Mouse (Mus musculus): Measurements from ENCODE around the gene Gm20481. TPM values are rescaled to one million over a fixed set of nuclear protein-coding genes. Genes with fewer than 3 reads are reported as not detected.
"Not testable (repeated sequence)": the region's sequence is repeated elsewhere in the genome, so short reads cannot be mapped to it uniquely, and the experiment has no call there.

The Gm20481 gene
- total RNA-seq, 2 experiments from 2014 or later = not detected

GRCm38 (mm10) chr17:34950514-34951455 lies 18.9 kb upstream of the Gm20481 start:
- no peak for DNase-seq
- intact Hi-C loops (cut with DNase I) = loop anchor here (1.0 kb wide), 1 partner anchor 33 kb away; no protein-coding TSS in a partner anchor

GRCm38 (mm10) chr17:34951636-34952377 lies 17.9 kb upstream of the Gm20481 start:
- intact Hi-C loops (cut with DNase I) = loop anchor here (1.0 kb wide), 1 partner anchor 31 kb away; no protein-coding TSS in a partner anchor
- no peak for DNase-seq

- peak; percentile 82 to 91 for DNase-seq
- intact Hi-C loops (cut with DNase I) = no loop called here
These were observed 17.2 kb upstream of the Gm20481 start for GRCm38 (mm10) chr17:34952378-34953040.

- no peak for DNase-seq
- intact Hi-C loops (cut with DNase I) = no loop called here
These were observed 16.5 kb upstream of the Gm20481 start for GRCm38 (mm10) chr17:34953258-34953657.

- no peak for DNase-seq
- intact Hi-C loops (cut with DNase I) = no loop called here
These were observed 15.8 kb upstream of the Gm20481 start for GRCm38 (mm10) chr17:34953904-34954303.

GRCm38 (mm10) chr17:34954831-34955230 lies 14.9 kb upstream of the Gm20481 start:
- intact Hi-C loops (cut with DNase I) = loop anchor here (1.0 kb wide), 1 partner anchor 23 kb away; no protein-coding TSS in a partner anchor
- no peak for DNase-seq

- intact Hi-C loops (cut with DNase I) = loop anchor here (1.0 kb wide), 1 partner anchor 22 kb away; no protein-coding TSS in a partner anchor
- no peak for DNase-seq
These were observed 13.8 kb upstream of the Gm20481 start for GRCm38 (mm10) chr17:34955884-34956283.

- no peak for DNase-seq
- intact Hi-C loops (cut with DNase I) = no loop called here
These were observed 13.4 kb upstream of the Gm20481 start for GRCm38 (mm10) chr17:34956340-34956739.

GRCm38 (mm10) chr17:34957291-34957690 lies 12.4 kb upstream of the Gm20481 start:
- intact Hi-C loops (cut with DNase I); DNase-seq: not testable (repeated sequence)

GRCm38 (mm10) chr17:34957966-34958365 lies 11.7 kb upstream of the Gm20481 start:
- intact Hi-C loops (cut with DNase I); DNase-seq: not testable (repeated sequence)

- DNase-seq; intact Hi-C loops (cut with DNase I): not testable (repeated sequence)
These were observed 11.0 kb upstream of the Gm20481 start for GRCm38 (mm10) chr17:34958734-34959129.

GRCm38 (mm10) chr17:34959130-34959778 lies 10.5 kb upstream of the Gm20481 start, which contains the start of gene Hspa1b:
TSS of gene Hspa1b (minus strand) at chr17:34959238.
- intact Hi-C loops (cut with DNase I) = not testable (repeated sequence)
- peak; percentile 79 to 81 for DNase-seq

- DNase-seq = peak; percentile 29 to 42
- intact Hi-C loops (cut with DNase I) = no loop called here
These were observed 9.7 kb upstream of the Gm20481 start for GRCm38 (mm10) chr17:34959881-34960515.

GRCm38 (mm10) chr17:34960702-34961493 lies 8.8 kb upstream of the Gm20481 start:
- intact Hi-C loops (cut with DNase I) = no loop called here
- no peak for DNase-seq

- intact Hi-C loops (cut with DNase I) = no loop called here
These were observed 7.6 kb upstream of the Gm20481 start for GRCm38 (mm10) chr17:34962125-34962524.

GRCm38 (mm10) chr17:34962841-34963240 lies 6.9 kb upstream of the Gm20481 start:
- no peak for DNase-seq
- intact Hi-C loops (cut with DNase I) = no loop called here

More at GRCm38 (mm10) chr17:34962125-34962524, 7.6 kb upstream of the Gm20481 start:
- DNase-seq = peak in 1 of 2 experiments; percentile 6

GRCm38 (mm10) chr17:34964640-34965049 lies 5.1 kb upstream of the Gm20481 start:
- intact Hi-C loops (cut with DNase I) = no loop called here
- DNase-seq = no peak

GRCm38 (mm10) chr17:34965627-34966026 lies 4.1 kb upstream of the Gm20481 start:
- intact Hi-C loops (cut with DNase I) = no loop called here
- no peak for DNase-seq
